Mouse (Mus musculus) common myeloid progenitor, adult 5-6 weeks (primary cell): ENCODE results near the gene Arl3. TPM values are rescaled to one million over a fixed set of nuclear protein-coding genes. Genes with fewer than 3 reads are reported as not detected.

Experiments
- ATAC-seq: replicated peaks from 2 replicates; pipeline ENCODE4 v1.8.0; 2016; ENCODE audit warnings: low read depth, mild to moderate bottlenecking, moderate TSS enrichment, inconsistent platforms; ENCODE audit not compliant: poor library complexity, severe bottlenecking
- total RNA-seq: library from RNA; stranded (forward); fragments of 200-1000, 187-1606 nt; gene quantifications from 2 replicates; pipeline ENCODE4 v1.2.3, GENCODE M21; 2017

Arl3 gene
- total RNA-seq, 1 experiment from 2014 or later, result 25.5 TPM

GRCm38 (mm10) chr19:46522433-46523044, 50.5 kb downstream of the Arl3 start:
- ATAC-seq, result peak; percentile 77

- ATAC-seq, result no peak
These were observed 51.3 kb downstream of the Arl3 start for GRCm38 (mm10) chr19:46521698-46522097.

- no peak for ATAC-seq
These were observed 54.0 kb downstream of the Arl3 start for GRCm38 (mm10) chr19:46518828-46519621.

- peak; percentile 37 for ATAC-seq
These were observed 54.6 kb downstream of the Arl3 start for GRCm38 (mm10) chr19:46518352-46518787.

- no peak for ATAC-seq
These were observed 55.3 kb downstream of the Arl3 start for GRCm38 (mm10) chr19:46517529-46518351.

- no peak for ATAC-seq
These were observed 56.1 kb downstream of the Arl3 start for GRCm38 (mm10) chr19:46516667-46517528.

- no peak for ATAC-seq
These were observed 57.6 kb downstream of the Arl3 start for GRCm38 (mm10) chr19:46515287-46515821.

- ATAC-seq, result no peak
These were observed 58.6 kb downstream of the Arl3 start for GRCm38 (mm10) chr19:46514387-46514786.

GRCm38 (mm10) chr19:46511263-46511662, 61.7 kb downstream of the Arl3 start:
- ATAC-seq, result peak; percentile 69

- peak; percentile 63 for ATAC-seq
These were observed 62.2 kb downstream of the Arl3 start for GRCm38 (mm10) chr19:46510824-46511223.

- no peak for ATAC-seq
These were observed 62.6 kb downstream of the Arl3 start for GRCm38 (mm10) chr19:46510401-46510800.

- no peak for ATAC-seq
These were observed 63.3 kb downstream of the Arl3 start for GRCm38 (mm10) chr19:46509736-46510135.

- no peak for ATAC-seq
These were observed 63.8 kb downstream of the Arl3 start for GRCm38 (mm10) chr19:46509202-46509601.

GRCm38 (mm10) chr19:46508738-46509137, 64.3 kb downstream of the Arl3 start:
- no peak for ATAC-seq

- ATAC-seq, result no peak
These were observed 65.2 kb downstream of the Arl3 start for GRCm38 (mm10) chr19:46507806-46508205.

- ATAC-seq, result no peak
These were observed 65.8 kb downstream of the Arl3 start for GRCm38 (mm10) chr19:46507181-46507581.

GRCm38 (mm10) chr19:46506372-46506717, 66.7 kb downstream of the Arl3 start:
- no peak for ATAC-seq

GRCm38 (mm10) chr19:46505646-46506371, 67.2 kb downstream of the Arl3 start:
- ATAC-seq, result no peak

- no peak for ATAC-seq
These were observed 68.1 kb downstream of the Arl3 start for GRCm38 (mm10) chr19:46504822-46505417.
